ENCODE assay signal across 8 mouse cellular contexts in the genomic region with DNA sequence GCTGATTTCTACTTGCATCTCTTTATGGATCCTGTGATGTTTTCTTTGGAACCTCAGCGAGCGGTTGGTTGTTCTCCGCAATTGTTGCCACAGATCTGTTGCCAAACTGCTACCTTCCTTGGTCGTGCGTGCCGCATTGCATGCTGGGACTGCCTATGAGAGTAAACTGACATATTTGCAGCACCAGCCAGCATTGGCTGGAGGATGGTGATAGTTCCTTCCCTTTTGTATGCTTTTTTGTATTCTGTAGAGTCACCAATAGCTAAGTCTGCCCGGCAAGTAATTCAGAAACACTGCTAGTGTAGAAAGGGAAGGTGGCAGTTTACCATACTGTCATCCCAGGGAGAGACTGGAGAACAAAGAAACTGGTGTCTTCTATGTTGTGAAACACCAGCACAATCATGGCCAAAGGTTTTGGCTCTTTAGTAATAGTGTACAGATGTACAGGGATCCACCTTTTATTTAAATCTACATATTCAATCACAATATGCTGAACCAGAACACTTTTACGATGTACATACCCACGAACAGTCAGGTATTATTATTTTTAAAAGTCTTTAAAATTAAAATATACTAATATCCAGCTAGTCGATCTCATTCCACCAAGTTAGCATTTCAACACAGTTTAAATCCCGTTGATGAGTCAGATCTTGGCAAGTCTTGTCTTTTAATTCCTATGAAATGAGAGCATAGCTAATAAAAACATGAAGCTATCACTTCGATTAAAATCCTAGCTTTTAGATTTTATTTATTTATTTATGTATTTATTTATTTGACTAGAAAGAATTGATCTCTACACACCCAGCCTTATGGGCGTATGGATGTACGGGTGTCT. TPM values are rescaled to one million over a fixed set of nuclear protein-coding genes. Genes with fewer than 3 reads are reported as not detected.
DNase-seq lines count a peak whose midpoint lies in the region; ATAC-seq lines count a peak whose summit lies in the region.

No protein-coding gene starts in this region.

- peak overlapping the region; percentile 77 for H3K4me2 ChIP-seq in kidney, embryonic 16.5 days (replicated peaks; ENCODE audit: low read depth, low read length)
- peak overlapping the region; percentile 78; the same call in 1 of the 2 replicates for H3K4me2 ChIP-seq in liver, embryonic 11.5 days
- H3K4me2 ChIP-seq in neural tube, embryonic 12.5 days (replicated peaks): peak overlapping the region; percentile 69

- DNase-seq in adrenal gland, postnatal 10 days: peak; percentile 60
- DNase-seq in cerebellum, postnatal 10 days: peak; percentile 44 to 58
- DNase-seq in liver, embryonic 11.5 days (ENCODE audit: low spot score): no peak
- DNase-seq in spleen, postnatal 4 days (ENCODE audit: low spot score in 2 of 2): no peak
- no peak for DNase-seq in gastrocnemius, adult 8-10 months (ENCODE audit: low spot score in 2 of 2)

- no peaks in the 10 kb centered on the region for H3K27me3 ChIP-seq in kidney, embryonic 16.5 days (ENCODE audit: insufficient read depth, low read length)
- H3K27me3 ChIP-seq in liver, embryonic 11.5 days (replicated peaks; ENCODE audit: control insufficient read depth, insufficient read depth, low read length): no peaks in the 10 kb centered on the region
- H3K27me3 ChIP-seq in neural tube, embryonic 12.5 days (replicated peaks): no peaks in the 10 kb centered on the region

- 0 out of 2 replicates have a peak overlapping the region, but pooled peaks have one; percentile 40 for H3K9ac ChIP-seq in kidney, embryonic 16.5 days (replicated peaks; ENCODE audit: low read length)
- no peak overlapping the region for H3K9ac ChIP-seq in liver, embryonic 11.5 days (ENCODE audit: low read depth, low read length)
- peak overlapping the region; percentile 75 for H3K9ac ChIP-seq in neural tube, embryonic 12.5 days

- 74% methylated on average over 14 of the region's 14 CpGs for WGBS in kidney, embryonic 16.5 days
- WGBS in liver, embryonic 11.5 days: 82% methylated on average over 14 of the region's 14 CpGs
- 78% methylated on average over 14 of the region's 14 CpGs for WGBS in neural tube, embryonic 12.5 days

- H3K9me3 ChIP-seq in kidney, embryonic 16.5 days (ENCODE audit: low read length): no peaks in the 10 kb centered on the region
- H3K9me3 ChIP-seq in liver, embryonic 11.5 days (ENCODE audit: control insufficient read depth, low read length): no peaks in the 10 kb centered on the region
- no peaks in the 10 kb centered on the region for H3K9me3 ChIP-seq in neural tube, embryonic 12.5 days

- H3K4me1 ChIP-seq in kidney, embryonic 16.5 days (ENCODE audit: insufficient read depth, low read length): peaks cover 6% of the 10 kb centered on the region; the same call in 1 of the 2 replicates
- no peaks in the 10 kb centered on the region for H3K4me1 ChIP-seq in liver, embryonic 11.5 days (replicated peaks; ENCODE audit: control insufficient read depth, insufficient read depth, low read length)
- H3K4me1 ChIP-seq in neural tube, embryonic 12.5 days: peaks cover 19% of the 10 kb centered on the region; the same call in 1 of the 2 replicates

- H3K4me3 ChIP-seq in kidney, embryonic 16.5 days (ENCODE audit: low read length): peak overlapping the region; percentile 52
- no peak overlapping the region for H3K4me3 ChIP-seq in liver, embryonic 11.5 days (ENCODE audit: low read depth, low read length)
- peak overlapping the region; percentile 36; the same call in 1 of the 2 replicates for H3K4me3 ChIP-seq in neural tube, embryonic 12.5 days

- H3K27ac ChIP-seq in kidney, embryonic 16.5 days (ENCODE audit: low read length): no peak overlapping the region
- H3K27ac ChIP-seq in liver, embryonic 11.5 days (ENCODE audit: low read depth, low read length): no peak overlapping the region
- peak overlapping the region; percentile 90 for H3K27ac ChIP-seq in neural tube, embryonic 12.5 days

- ATAC-seq in granulocyte monocyte progenitor cell, adult 5-6 weeks (replicated peaks; ENCODE audit: poor library complexity, severe bottlenecking): peak; percentile 77
- ATAC-seq in kidney, embryonic 16.5 days (ENCODE audit: low FRiP score, low TSS enrichment): no peak
- no peak for ATAC-seq in liver, embryonic 11.5 days (replicated peaks; ENCODE audit: low FRiP score)
- ATAC-seq in neural tube, embryonic 12.5 days (ENCODE audit: low FRiP score, low read depth): no peak

- H3K36me3 ChIP-seq in kidney, embryonic 16.5 days (ENCODE audit: insufficient read depth, low read length): no peaks in the 10 kb centered on the region
- H3K36me3 ChIP-seq in liver, embryonic 11.5 days (ENCODE audit: control insufficient read depth, insufficient read depth, low read length): no peaks in the 10 kb centered on the region
- no peaks in the 10 kb centered on the region for H3K36me3 ChIP-seq in neural tube, embryonic 12.5 days

RNA-seq across cellular contexts. Expression of a gene that starts 41.4 kb away (rescaled TPM):
- total RNA-seq in adrenal gland, postnatal 10 days (2021): not detected
- total RNA-seq in granulocyte monocyte progenitor cell, adult 5-6 weeks (2014; fragmentation: Nextera tagmentation): not detected in 2 replicates
- not detected in 2 replicates for total RNA-seq in granulocyte monocyte progenitor cell, adult 5-6 weeks (2017)
- not detected in 2 replicates for polyA plus RNA-seq in kidney, embryonic 16.5 days (2015; fragmentation: Nextera tagmentation; extraction: Ambion mirVana)
- polyA plus RNA-seq in liver, embryonic 11.5 days (2014; fragmentation: Nextera tagmentation; extraction: Ambion mirVana): not detected in 2 replicates
- not detected in 2 replicates for polyA plus RNA-seq in neural tube, embryonic 12.5 days (2016; fragmentation: Nextera tagmentation; extraction: Ambion mirVana)
- not detected for total RNA-seq in gastrocnemius, adult 8-10 months (2022)

Comparison
In these comparisons a context has a peak if more than half of its experiments do, and no peak if none do; other contexts are left out.
1. DNase-seq: peak in adrenal gland, postnatal 10 days (single experiment) and cerebellum, postnatal 10 days (2 of 2); none in liver, embryonic 11.5 days (single experiment), spleen, postnatal 4 days (0 of 2) and gastrocnemius, adult 8-10 months (0 of 2).
2. Peak in every context shown above with its lines, with median percentiles within 50 percentile points of each other: H3K4me2 ChIP-seq.